In the genomic region with DNA sequence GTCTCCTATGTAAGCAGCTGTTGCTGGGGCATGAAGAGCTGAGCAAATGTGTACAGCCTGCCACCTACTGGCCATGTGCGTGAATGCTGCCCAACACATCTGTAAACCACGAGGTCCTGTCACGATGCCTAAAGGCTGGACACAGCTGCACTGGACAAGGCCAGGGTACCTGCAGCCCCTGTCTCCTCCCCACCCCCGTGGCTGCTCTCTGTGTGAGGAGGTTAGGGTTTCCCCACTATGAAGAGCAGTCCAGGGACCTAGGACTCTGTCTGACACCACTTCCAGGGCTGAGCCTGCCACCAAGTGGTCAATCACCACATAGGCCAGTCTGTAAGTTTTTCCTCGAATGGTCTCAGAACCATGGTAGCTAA, we compare ENCODE assay signal across 9 mouse cellular contexts. TPM values are rescaled to one million over a fixed set of nuclear protein-coding genes. Genes with fewer than 3 reads are reported as not detected.
A peak's percentile ranks its signal among the peaks of the same experiment; 100 is the strongest.
DNase-seq lines count a peak whose midpoint lies in the region; ATAC-seq and TF ChIP-seq lines count a peak whose summit lies in the region.
"Had no signal": no experiment of that assay in that cellular context is flagged by ENCODE, and none has a peak within 500 bp of the region (broad histone marks: within the 10 kb centered on the region; RNA-seq: fewer than 3 reads in every experiment).

No protein-coding gene starts in this region.

- 0 out of 2 replicates have a peak overlapping the region, but pooled peaks have one; percentile 61 for H3K9ac ChIP-seq in heart, embryonic 13.5 days
- no peak overlapping the region for H3K9ac ChIP-seq in kidney, postnatal 0 days (ENCODE audit: low read depth, low read length)
- no peak overlapping the region for H3K9ac ChIP-seq in liver, adult 2 months (ENCODE audit: low read depth, low read length)

- peak; percentile 97 for TF ChIP-seq CTCF in kidney, postnatal 0 days (IDR thresholded peaks at IDR 0.05; ENCODE audit: low read depth)
- peak; percentile 94 for TF ChIP-seq CTCF in liver, adult 2 months (IDR thresholded peaks at IDR 0.05; ENCODE audit: low read depth, low read length)

- peak overlapping the region; percentile 30 for H3K4me3 ChIP-seq in heart, embryonic 13.5 days
- peak overlapping the region; percentile 21 for H3K4me3 ChIP-seq in kidney, postnatal 0 days (replicated peaks; ENCODE audit: low read depth, low read length)
- peak overlapping the region; percentile 2; the same call in 1 of the 2 replicates for H3K4me3 ChIP-seq in liver, adult 2 months (ENCODE audit: insufficient read depth, low read depth, low read length)

- H3K79me2 ChIP-seq in liver, adult 2 months (ENCODE audit: control insufficient read depth, insufficient read depth, low read length): no peaks in the 10 kb centered on the region

- TF ChIP-seq POLR2A in liver, adult 2 months (IDR thresholded peaks at IDR 0.05; ENCODE audit: extremely low read depth, insufficient read depth, low read length): no peak

- WGBS in heart, embryonic 13.5 days: 6% methylated on average over 5 of the region's 5 CpGs
- 4% methylated on average over 5 of the region's 5 CpGs for WGBS in kidney, postnatal 0 days
- WGBS in liver, adult 2 months: 4% methylated on average over 5 of the region's 5 CpGs

- H3K9me3 ChIP-seq in heart, embryonic 13.5 days: no peaks in the 10 kb centered on the region
- H3K9me3 ChIP-seq in kidney, postnatal 0 days (replicated peaks; ENCODE audit: low read length): no peaks in the 10 kb centered on the region

- peak; percentile 95 for ATAC-seq in CD4-positive, CD25-positive, alpha-beta regulatory T cell, adult 4 months
- ATAC-seq in erythroid progenitor cell, adult 5-6 weeks (replicated peaks; ENCODE audit: low FRiP score, poor library complexity, severe bottlenecking): peak; percentile 52; the same call in 1 of the 2 replicates
- ATAC-seq in heart, embryonic 13.5 days (ENCODE audit: extremely low read depth, insufficient number of reproducible peaks, low FRiP score, low TSS enrichment): peak; percentile 53; the same call in 1 of the 2 replicates
- peak; percentile 79 for ATAC-seq in kidney, postnatal 0 days (replicated peaks; ENCODE audit: low FRiP score, low read depth)

- peaks cover 5% of the 10 kb centered on the region for H3K4me1 ChIP-seq in heart, embryonic 13.5 days
- no peaks in the 10 kb centered on the region for H3K4me1 ChIP-seq in kidney, postnatal 0 days (replicated peaks; ENCODE audit: insufficient read depth, low read length)
- 0 out of 2 replicates have a peak, but pooled peaks cover 1% of the 10 kb centered on the region for H3K4me1 ChIP-seq in liver, adult 2 months (ENCODE audit: control insufficient read depth, insufficient read depth, low read length)

- H3K36me3 ChIP-seq in heart, embryonic 13.5 days: no peaks in the 10 kb centered on the region
- no peaks in the 10 kb centered on the region for H3K36me3 ChIP-seq in kidney, postnatal 0 days (ENCODE audit: insufficient read depth, low read length)
- no peaks in the 10 kb centered on the region for H3K36me3 ChIP-seq in liver, adult 2 months (ENCODE audit: control insufficient read depth, insufficient read depth, low read length)
- H3K36me3 ChIP-seq in splenic B cell, adult 2 months (ENCODE audit: control insufficient read depth, insufficient read depth, low read length, poor library complexity, severe bottlenecking): no peaks in the 10 kb centered on the region

- peak overlapping the region; percentile 65 for H3K4me2 ChIP-seq in heart, embryonic 13.5 days
- H3K4me2 ChIP-seq in kidney, postnatal 0 days (ENCODE audit: low read length): peak overlapping the region; percentile 66

- DNase-seq in brain, embryonic 18.5 days (ENCODE audit: low read depth, low spot score): peak; percentile 74
- peak; percentile 94 for DNase-seq in kidney, postnatal 0 days (ENCODE audit: low spot score)
- DNase-seq in liver, adult 2 months (ENCODE audit: extremely low read depth, low read depth, low spot score): peak; percentile 77
- peak; percentile 89 for DNase-seq in naive thymus-derived CD4-positive, alpha-beta T cell, adult 2 months (ENCODE audit: low read depth)
- peak; percentile 91 for DNase-seq in splenic B cell, adult 2 months (ENCODE audit: low read depth, low spot score)

- no peak overlapping the region for H3K27ac ChIP-seq in heart, embryonic 13.5 days (replicated peaks)
- no peak overlapping the region for H3K27ac ChIP-seq in kidney, postnatal 0 days
- no peak overlapping the region for H3K27ac ChIP-seq in liver, adult 2 months (replicated peaks; ENCODE audit: insufficient read depth, low read depth, low read length)
- H3K27ac ChIP-seq: macrophage had no signal

- no peaks in the 10 kb centered on the region for H3K27me3 ChIP-seq in heart, embryonic 13.5 days (replicated peaks)
- no peaks in the 10 kb centered on the region for H3K27me3 ChIP-seq in kidney, postnatal 0 days (ENCODE audit: insufficient read depth, low read length)
- no peaks in the 10 kb centered on the region for H3K27me3 ChIP-seq in liver, adult 2 months (ENCODE audit: control insufficient read depth, insufficient read depth, low read length)
- no peaks in the 10 kb centered on the region for H3K27me3 ChIP-seq in splenic B cell, adult 2 months (ENCODE audit: control insufficient read depth, insufficient read depth, low read length, poor library complexity, severe bottlenecking)

RNA-seq across cellular contexts. Expression of gene Fbp2, which starts 1.9 kb away (rescaled TPM):
- polyA plus RNA-seq in CD4-positive, CD25-positive, alpha-beta regulatory T cell, adult 4 months (2017; shearing (Covaris generic)): not detected
- not detected in 2 replicates for total RNA-seq in erythroid progenitor cell, adult 5-6 weeks (2015; ENCODE audit: low replicate concordance)
- total RNA-seq in erythroid progenitor cell, adult 5-6 weeks (2017; ENCODE audit: low replicate concordance): not detected in 2 replicates
- not detected in 2 replicates for polyA plus RNA-seq in heart, embryonic 13.5 days (2015; fragmentation: Nextera tagmentation; extraction: Ambion mirVana)
- 34.4 and 40.9 TPM in 2 replicates for polyA plus RNA-seq in kidney, postnatal 0 days (2015; fragmentation: Nextera tagmentation; extraction: Ambion mirVana)
- 0.09 TPM in 1 of 2 replicates, not detected in the other for total RNA-seq in liver, adult 2 months (2014; rRNA removed)
- 0.09 and 0.10 TPM in 2 replicates for polyA plus RNA-seq in liver, adult 2 months (2012; rRNA removed)
- polyA plus RNA-seq: macrophage had no signal

RNA-seq across cellular contexts. Expression of gene Fbp1, which starts 31.8 kb away (rescaled TPM):
- polyA plus RNA-seq in CD4-positive, CD25-positive, alpha-beta regulatory T cell, adult 4 months (2017; shearing (Covaris generic)): not detected
- 1.4 and 5.9 TPM in 2 replicates for total RNA-seq in erythroid progenitor cell, adult 5-6 weeks (2015; ENCODE audit: low replicate concordance)
- 4.0 TPM in 1 of 2 replicates, not detected in the other for total RNA-seq in erythroid progenitor cell, adult 5-6 weeks (2017; ENCODE audit: low replicate concordance)
- polyA plus RNA-seq in heart, embryonic 13.5 days (2015; fragmentation: Nextera tagmentation; extraction: Ambion mirVana): 0.36 and 0.44 TPM in 2 replicates
- 479 and 621 TPM in 2 replicates for polyA plus RNA-seq in kidney, postnatal 0 days (2015; fragmentation: Nextera tagmentation; extraction: Ambion mirVana)
- 1,448 and 1,888 TPM in 2 replicates for total RNA-seq in liver, adult 2 months (2014; rRNA removed)
- 1,550 and 1,804 TPM in 2 replicates for polyA plus RNA-seq in liver, adult 2 months (2012; rRNA removed)

Comparison
In these comparisons a context has a peak if more than half of its experiments do, and no peak if none do; other contexts are left out.
1. RNA of gene Fbp2, which starts 1.9 kb away (polyA plus RNA-seq): 34.4 to 40.9 TPM in kidney, postnatal 0 days; 0.09 to 0.10 TPM in liver, adult 2 months, not detected in heart, embryonic 13.5 days and not detected in CD4-positive, CD25-positive, alpha-beta regulatory T cell, adult 4 months; every median in the first group is over 10 times any median in the second.
2. RNA of gene Fbp1, which starts 31.8 kb away (polyA plus RNA-seq): 1,550 to 1,804 TPM in liver, adult 2 months and 479 to 621 TPM in kidney, postnatal 0 days; 0.36 to 0.44 TPM in heart, embryonic 13.5 days and not detected in CD4-positive, CD25-positive, alpha-beta regulatory T cell, adult 4 months; every median in the first group is over 100 times any median in the second.
3. Peak in every context shown above with its lines, with median percentiles within 50 percentile points of each other: ATAC-seq, DNase-seq and H3K4me3 ChIP-seq.